Mouse (Mus musculus): ENCODE measurements around the gene Plp1. TPM values are rescaled to one million over a fixed set of nuclear protein-coding genes. Genes with fewer than 3 reads are reported as not detected.
A peak's percentile ranks its signal among the peaks of the same experiment; 100 is the strongest.

The Plp1 gene
- polyA plus RNA-seq, 1 experiment: 0.31 TPM

DNA sequence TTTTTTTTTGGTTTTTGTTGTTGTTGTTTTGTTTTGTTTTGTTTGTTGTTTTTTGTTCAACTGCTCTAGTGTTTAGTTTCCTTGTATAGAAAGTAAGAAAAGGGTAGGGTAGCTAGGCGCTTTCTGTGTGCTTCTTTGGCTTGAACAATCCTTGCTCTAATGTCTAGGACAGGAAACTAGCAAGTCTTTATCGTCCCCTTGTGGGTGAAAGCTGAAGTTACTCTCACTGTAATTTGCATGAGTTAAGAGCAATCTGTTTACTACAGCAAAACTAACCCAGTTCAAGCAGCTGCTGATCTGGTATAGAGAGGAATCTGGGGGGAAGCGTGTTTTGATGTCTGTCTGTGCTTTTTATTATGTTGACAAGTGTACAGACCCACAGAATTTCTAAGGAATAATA, 27.8 kb downstream of the Plp1 start:
- no peak overlapping the region for H3K27ac ChIP-seq (ENCODE audit: insufficient read depth, low read depth, low read length)
- H3K4me3 ChIP-seq (ENCODE audit: insufficient read depth, low read length): no peak overlapping the region
- no peaks in the 10 kb centered on the region for H3K4me1 ChIP-seq (ENCODE audit: control insufficient read depth, insufficient read depth, low read length)
- no peak for TF ChIP-seq POLR2A (IDR thresholded peaks at IDR 0.05; ENCODE audit: borderline replicate concordance, low read depth, low read length)
- TF ChIP-seq CTCF (IDR thresholded peaks at IDR 0.05; ENCODE audit: low read depth, low read length): no peak

- no peak for TF ChIP-seq CTCF (IDR thresholded peaks at IDR 0.05; ENCODE audit: low read depth, low read length)
- TF ChIP-seq POLR2A (IDR thresholded peaks at IDR 0.05; ENCODE audit: borderline replicate concordance, low read depth, low read length): no peak
- Histone ChIP-seq H3K27ac (ENCODE audit: insufficient read depth, low read depth, low read length) (no peak within 1 kb of the TSS), H3K4me1 (ENCODE audit: control insufficient read depth, insufficient read depth, low read length) (no peaks in the 10 kb centered on the region), H3K4me3 (ENCODE audit: insufficient read depth, low read length) (peak within 1 kb of the TSS; percentile 33)
Observed at GRCm38 (mm10) chrX:136868061-136869040, 45.9 kb downstream of the Plp1 start, which contains the start of gene Rab9b. Gene Rab9b (minus strand): TSS chrX:136868755.

Other genes with a start within 250 kb of the Plp1 start
- gene Tceal3, start 231.8 kb upstream of the Plp1 start, polyA plus RNA-seq (2012; ENCODE audit: insufficient read depth, insufficient read length, missing spikeins): not detected in 2 replicates
- gene Tceal1, start 114.7 kb upstream of the Plp1 start, polyA plus RNA-seq (2012; ENCODE audit: insufficient read depth, insufficient read length, missing spikeins): 1.7 and 2.1 TPM in 2 replicates
- 185 TPM in 2 replicates for gene Morf4l2, start 79.0 kb upstream of the Plp1 start, polyA plus RNA-seq (2012; ENCODE audit: insufficient read depth, insufficient read length, missing spikeins)
- gene Glra4, start 42.5 kb upstream of the Plp1 start, polyA plus RNA-seq (2012; ENCODE audit: insufficient read depth, insufficient read length, missing spikeins): not detected in 2 replicates
- gene Rab9b, start 46.1 kb downstream of the Plp1 start, polyA plus RNA-seq (2012; ENCODE audit: insufficient read depth, insufficient read length, missing spikeins): not detected in 2 replicates
- gene H2bfm, start 104.7 kb downstream of the Plp1 start, polyA plus RNA-seq (2012; ENCODE audit: insufficient read depth, insufficient read length, missing spikeins): not detected in 2 replicates
- gene Tmsb15b2, start 152.8 kb downstream of the Plp1 start, polyA plus RNA-seq (2012; ENCODE audit: insufficient read depth, insufficient read length, missing spikeins): 5.7 and 5.9 TPM in 2 replicates
- not detected in 2 replicates for gene Tmsb15l, start 154.2 kb downstream of the Plp1 start, polyA plus RNA-seq (2012; ENCODE audit: insufficient read depth, insufficient read length, missing spikeins)
- 6.1 and 7.2 TPM in 2 replicates for gene Tmsb15b1, start 154.2 kb downstream of the Plp1 start, polyA plus RNA-seq (2012; ENCODE audit: insufficient read depth, insufficient read length, missing spikeins)
- not detected in 2 replicates for gene Zcchc18, start 170.5 kb downstream of the Plp1 start, polyA plus RNA-seq (2012; ENCODE audit: insufficient read depth, insufficient read length, missing spikeins)
- 6.1 and 7.8 TPM in 2 replicates for gene Slc25a53, start 215.6 kb downstream of the Plp1 start, polyA plus RNA-seq (2012; ENCODE audit: insufficient read depth, insufficient read length, missing spikeins)
- 5.4 and 5.9 TPM in 2 replicates for gene Fam199x, start 226.9 kb downstream of the Plp1 start, polyA plus RNA-seq (2012; ENCODE audit: insufficient read depth, insufficient read length, missing spikeins)